Mouse (Mus musculus) lung, adult 2 months (tissue): ENCODE results near the gene Iqcm.

Experiments
- CTCF ChIP-seq: fragments of 200-500 bp; IDR thresholded peaks from 2 replicates; pipeline ENCODE4 v1.5.1; 2011; ENCODE audit warnings: mild to moderate bottlenecking, low read length, control low read depth; ENCODE audit not compliant: insufficient read depth
- POLR2A ChIP-seq: fragments of 200-500 bp; IDR thresholded peaks from 2 replicates; pipeline ENCODE4 v1.6.1; 2011; ENCODE audit warnings: low read depth, mild to moderate bottlenecking, control low read depth, low read length, borderline replicate concordance; ENCODE audit errors: extremely low read depth

GRCm38 (mm10) chr8:76018501-76018900 lies 570.0 kb downstream of the Iqcm start:
- TF ChIP-seq CTCF = no peak
- TF ChIP-seq POLR2A = no peak
